Mouse (Mus musculus) cerebellum, adult 9-10 months (tissue): ENCODE results near the gene Spns2.

Experiments used
- DNase-seq: peaks from one replicate; pipeline ENCODE4 v3.0.0; 2022

Gene Spns2

DNA sequence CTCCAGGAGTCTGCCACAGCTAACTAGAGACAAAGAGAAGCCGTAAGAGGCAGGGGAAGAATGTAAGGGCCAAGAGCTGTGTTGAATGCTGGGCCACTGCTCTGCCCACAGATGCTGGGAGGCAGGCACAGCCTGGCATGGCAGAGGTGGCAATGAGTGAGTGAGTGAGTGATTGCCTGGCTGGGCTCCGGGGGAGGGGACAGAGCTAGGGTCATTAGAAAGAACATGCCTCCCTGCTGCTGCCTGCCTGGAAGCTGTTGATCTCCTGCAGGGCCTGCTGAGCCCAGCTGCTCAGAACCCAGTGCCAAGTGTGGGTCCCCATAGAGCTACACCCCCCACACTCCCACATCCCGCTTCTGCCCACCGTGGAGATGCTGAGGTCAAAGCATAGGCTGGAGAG is 7.7 kb upstream of the Spns2 start:
- DNase-seq: no peak

DNA sequence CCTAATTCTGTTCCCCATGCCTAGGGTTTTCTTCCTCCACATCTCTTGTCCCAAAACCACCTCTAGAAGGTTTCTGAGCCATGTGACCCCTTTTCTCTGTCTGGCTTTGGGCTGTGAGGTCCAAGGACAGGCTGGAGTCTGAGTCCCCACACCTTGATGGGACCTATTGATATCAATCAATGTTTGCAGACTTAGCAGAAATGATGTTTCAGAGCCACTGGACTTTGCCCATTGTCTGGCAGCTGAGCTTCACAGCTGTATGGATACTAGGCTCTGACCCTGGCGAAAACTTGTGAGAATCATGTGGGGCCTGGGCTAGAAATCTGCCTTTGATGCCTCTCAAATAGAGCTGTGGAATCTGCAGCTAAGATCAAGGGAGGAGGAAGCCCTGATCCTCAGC is 7.1 kb upstream of the Spns2 start:
- DNase-seq: no peak

DNA sequence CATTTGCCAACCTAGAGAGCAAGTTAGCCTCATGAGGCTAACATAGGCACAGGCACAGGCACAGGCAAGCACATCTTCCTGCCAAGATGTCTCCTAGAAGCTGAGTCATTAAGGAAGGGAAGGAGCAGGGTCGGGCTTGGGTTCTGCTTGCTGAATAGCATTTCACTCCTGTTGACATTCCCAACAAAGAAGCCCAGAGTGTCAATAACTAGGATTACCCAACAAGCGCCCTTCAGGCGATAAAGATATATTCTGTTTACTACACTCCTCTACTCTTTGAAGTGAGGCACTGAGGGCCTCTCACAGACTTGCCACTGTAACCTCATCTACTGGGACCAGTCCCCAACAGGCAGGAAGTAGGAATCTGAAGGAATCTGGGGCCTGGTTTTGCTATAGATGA is 6.4 kb upstream of the Spns2 start:
- DNase-seq: no peak

GRCm38 (mm10) chr11:72494046-72494988 is 4.6 kb upstream of the Spns2 start:
- DNase-seq: no peak

GRCm38 (mm10) chr11:72491130-72491960 is 1.6 kb upstream of the Spns2 start:
- no peak for DNase-seq

GRCm38 (mm10) chr11:72489397-72489796 is 307 bp downstream of the Spns2 start:
- DNase-seq: no peak

DNA sequence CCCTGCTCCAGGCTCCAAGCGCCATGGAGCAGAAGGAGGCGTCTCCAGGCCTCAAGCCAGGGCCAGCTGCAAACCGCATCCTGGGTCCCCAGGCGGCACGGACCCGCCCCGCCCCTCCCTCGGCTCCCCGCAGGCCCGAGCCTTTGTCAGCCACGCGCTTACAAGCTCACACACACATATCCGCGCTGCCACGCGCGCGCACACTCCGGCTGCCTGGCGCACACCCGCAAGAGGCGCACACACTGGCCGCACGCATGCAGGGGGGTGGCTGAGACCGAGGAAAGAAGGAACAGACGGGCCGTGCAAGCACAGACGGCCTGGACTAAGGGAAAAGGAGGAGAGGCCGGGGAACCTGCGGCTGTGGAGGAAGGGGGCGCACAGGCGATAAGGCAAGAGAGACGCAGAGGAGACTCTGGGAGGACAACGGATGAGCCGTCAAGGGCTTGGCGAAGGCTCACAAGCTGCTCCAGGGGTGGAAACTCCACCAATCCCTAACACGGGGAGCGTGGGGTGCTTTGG is 892 bp downstream of the Spns2 start:
- no peak for DNase-seq

GRCm38 (mm10) chr11:72487739-72488138 is 2.0 kb downstream of the Spns2 start:
- DNase-seq: no peak

- DNase-seq: no peak
These were observed 2.5 kb downstream of the Spns2 start for GRCm38 (mm10) chr11:72487171-72487570.

GRCm38 (mm10) chr11:72485960-72486359 is 3.7 kb downstream of the Spns2 start:
- DNase-seq: no peak

DNA sequence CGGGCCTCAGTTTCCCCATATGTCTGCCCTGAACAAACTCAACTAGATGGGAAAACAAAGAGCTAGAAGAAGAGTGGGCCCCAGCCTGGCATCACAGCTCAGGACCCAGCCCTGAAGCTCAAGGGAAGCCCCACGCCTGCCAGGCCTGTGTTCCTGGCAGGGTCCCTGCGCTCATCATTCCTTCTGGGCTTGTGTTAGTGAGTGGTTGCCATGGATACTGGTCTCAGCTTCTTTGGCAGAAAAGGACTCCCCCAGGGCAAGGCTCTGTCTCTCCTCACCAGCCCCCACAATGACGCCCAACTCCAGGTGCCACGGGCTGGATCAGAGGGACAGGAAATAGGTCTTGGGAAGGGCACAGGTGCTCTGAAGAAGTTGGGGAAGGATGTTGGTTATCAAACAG is 4.5 kb downstream of the Spns2 start:
- no peak for DNase-seq

DNA sequence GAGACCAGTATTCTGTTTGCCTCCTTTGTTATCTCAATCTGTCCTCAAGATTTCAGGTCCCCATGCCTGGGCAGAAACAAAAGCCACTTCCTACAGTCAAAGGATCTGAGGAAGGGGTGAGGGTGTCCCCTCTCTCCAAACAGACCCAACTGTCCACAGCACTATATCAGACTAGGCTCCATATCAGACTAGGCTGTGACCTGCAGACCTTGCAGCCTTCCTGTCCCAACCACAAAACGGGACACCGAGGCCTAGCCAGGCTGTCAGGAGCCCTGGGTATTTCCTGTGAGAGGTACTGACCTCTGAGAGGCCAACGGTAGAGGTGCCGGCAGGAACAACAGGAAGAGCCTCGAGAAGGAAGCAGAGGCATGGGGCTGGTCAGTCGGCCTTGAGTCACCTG is 5.2 kb downstream of the Spns2 start:
- no peak for DNase-seq

DNA sequence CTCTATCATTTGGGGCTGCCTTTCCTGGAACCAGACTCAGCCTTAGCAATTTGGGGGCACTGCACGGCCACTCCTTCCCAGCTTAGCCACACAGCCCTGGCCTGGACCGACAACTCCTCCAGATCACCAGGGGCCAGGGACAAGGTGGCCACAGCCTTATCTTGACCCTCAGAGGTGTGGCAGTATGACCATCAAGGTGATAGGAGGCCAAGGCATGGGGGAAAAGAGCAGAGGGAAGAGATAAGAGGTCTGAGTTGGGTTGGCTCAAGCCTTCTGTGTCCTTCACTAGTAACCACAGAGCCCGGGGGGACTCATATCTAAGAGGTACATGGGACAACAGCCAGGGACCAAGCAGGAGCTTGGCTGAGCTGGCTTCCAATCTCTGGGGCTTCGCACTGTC is 7.8 kb downstream of the Spns2 start:
- DNase-seq: no peak

GRCm38 (mm10) chr11:72481313-72481712 is 8.4 kb downstream of the Spns2 start:
- no peak for DNase-seq

DNA sequence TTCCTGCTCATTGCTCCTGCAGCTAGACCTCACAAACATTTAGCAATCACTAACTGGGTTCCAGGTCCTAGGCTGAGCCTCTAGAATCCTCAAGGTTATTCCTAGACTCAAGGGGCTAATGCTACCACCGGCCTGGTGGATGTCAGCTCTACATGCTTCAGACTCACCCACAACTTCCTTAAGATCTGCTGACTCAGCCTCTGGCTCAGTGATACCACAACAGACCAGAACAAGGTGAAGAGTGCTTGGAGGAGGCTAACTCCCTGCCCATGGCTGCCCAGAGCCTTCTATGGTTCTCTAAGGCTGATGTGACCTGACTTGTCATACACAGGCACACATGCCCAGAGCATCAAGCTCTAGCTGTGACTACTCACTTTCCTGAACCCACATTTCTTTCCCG is 10.2 kb downstream of the Spns2 start:
- DNase-seq: no peak

- DNase-seq: no peak
These were observed 11.5 kb downstream of the Spns2 start for GRCm38 (mm10) chr11:72478228-72478627.

- DNase-seq: no peak
These were observed 12.1 kb downstream of the Spns2 start for GRCm38 (mm10) chr11:72477653-72478052.

- DNase-seq: no peak
These were observed 12.5 kb downstream of the Spns2 start for GRCm38 (mm10) chr11:72477182-72477581.

DNA sequence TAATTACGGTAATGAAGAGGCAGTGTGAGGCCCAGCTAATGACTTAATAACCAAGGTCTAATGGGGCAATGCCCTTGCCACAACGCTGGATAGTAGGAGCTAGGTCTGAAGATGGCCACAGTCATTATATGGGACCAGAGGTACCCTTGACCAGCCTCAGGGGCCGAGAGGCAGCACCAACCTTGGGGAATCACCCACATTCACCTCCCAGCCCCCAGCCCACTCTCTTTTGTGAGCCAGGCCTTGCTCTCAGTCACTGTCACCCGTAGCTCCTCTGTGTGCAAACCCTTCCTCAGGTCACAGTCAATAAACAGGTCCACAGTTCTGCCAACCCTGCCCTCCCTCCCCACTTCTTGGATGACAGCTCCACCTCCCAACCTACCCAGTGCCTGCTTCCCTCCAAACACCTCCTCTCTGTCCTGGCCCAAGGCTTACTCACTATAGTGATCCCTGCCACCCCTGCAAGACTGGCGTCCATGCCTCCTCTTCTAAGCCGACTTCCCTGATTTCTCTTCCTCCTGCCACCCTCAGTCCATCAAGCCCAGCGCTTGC is 13.6 kb downstream of the Spns2 start:
- no peak for DNase-seq

GRCm38 (mm10) chr11:72475408-72475807 is 14.3 kb downstream of the Spns2 start:
- DNase-seq: no peak

GRCm38 (mm10) chr11:72474926-72475325 is 14.8 kb downstream of the Spns2 start:
- DNase-seq: no peak

DNA sequence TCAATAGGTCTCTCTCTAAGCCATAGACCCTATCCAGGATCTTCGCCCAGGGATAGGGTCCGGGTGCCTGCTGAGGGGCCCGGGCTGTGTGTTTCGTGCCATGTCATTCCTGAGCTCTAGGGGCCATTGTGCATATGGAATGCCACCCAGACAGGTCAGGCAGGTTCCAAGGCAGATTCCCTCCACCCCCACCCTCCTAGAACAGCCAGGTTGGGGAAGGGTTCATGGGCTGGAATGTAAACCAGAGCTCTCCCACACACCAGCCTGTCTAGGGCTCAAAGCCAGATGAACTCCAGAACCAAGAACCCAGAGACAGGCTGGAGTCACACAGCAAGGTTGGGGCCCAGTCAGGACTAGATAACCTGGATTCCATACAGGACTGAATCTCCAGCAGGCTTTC is 16.2 kb downstream of the Spns2 start:
- no peak for DNase-seq

GRCm38 (mm10) chr11:72471381-72471780 is 18.3 kb downstream of the Spns2 start:
- no peak for DNase-seq
